Mouse (Mus musculus) embryonic stem cell, embryonic (primary cell): ENCODE results near the gene Nfxl1.
"Not testable (repeated sequence)": the region's sequence is repeated elsewhere in the genome, so short reads cannot be mapped to it uniquely, and the experiment has no call there.

Source experiments
- CTCF ChIA-PET, 4 experiments: fragments of 300-600 bp in 2 of 4; fragments of 350-600 bp in 2 of 4; sonication (Branson Sonifier 250); formaldehyde crosslinking; loops; one replicate each; lab custom pipeline; 2022; ENCODE audit warnings: inconsistent platforms in 2 of 4; lab: Charles Lee
- POLR2A ChIA-PET, 4 experiments: fragments of 300-600 bp in 2 of 4; fragments of 350-600 bp in 2 of 4; sonication (Branson Sonifier 250); formaldehyde crosslinking; loops; one replicate each; lab custom pipeline; 2022; ENCODE audit warnings: antibody characterized with exemption in 4 of 4, inconsistent platforms in 1 of 4; lab: Charles Lee

Nfxl1 gene

GRCm38 (mm10) chr5:72559544-72560049, at the start of gene Nfxl1:
Gene Nfxl1 (minus strand): TSS chr5:72559684.
- CTCF ChIA-PET: interaction anchor here (0.5 to 1.0 kb wide), 11 partner anchors 28 to 1637 kb away, joined by 3 to 9 read pairs (median 3); partner anchors contain the start of gene Tec (in 1 of the 4)
- POLR2A ChIA-PET: interaction anchor here (0.5 to 3.4 kb wide), 49 partner anchors 8 to 1960 kb away, joined by 3 to 15 read pairs (median 3); partner anchors contain the start of genes Commd8 (in 1 of the 4), Corin (in 1 of the 4), Ociad1 (in 1 of the 4) and Slain2 (in 1 of the 4)

GRCm38 (mm10) chr5:72603138-72603537, 43.7 kb upstream of the Nfxl1 start:
- ChIA-PET CTCF (no interaction called here), POLR2A (no interaction called here)

- POLR2A ChIA-PET: interaction anchor here in 2 of 4 experiments (1.2 kb wide), 2 partner anchors 41 to 42 kb away, joined by 3 read pairs; partner anchors contain the start of gene Nfxl1 (in 2 of the 2)
- CTCF ChIA-PET: interaction anchor here (0.6 to 1.8 kb wide), 17 partner anchors 10 to 448 kb away, joined by 3 to 14 read pairs (median 3); partner anchors contain the start of gene Gm5868 (in 1 of the 4)
Observed at GRCm38 (mm10) chr5:72601006-72601405, 41.5 kb upstream of the Nfxl1 start.

GRCm38 (mm10) chr5:72587192-72587681, 27.8 kb upstream of the Nfxl1 start, which contains the start of gene Gm5868:
Gene Gm5868 (minus strand): TSS chr5:72587551.
- ChIA-PET POLR2A (interaction anchor here in 1 of 4 experiments (0.6 kb wide), 1 partner anchor 99 kb away, joined by 3 read pairs; no protein-coding TSS in a partner anchor), CTCF (interaction anchor here in 1 of 4 experiments (1.8 kb wide), 1 partner anchor 14 kb away, joined by 4 read pairs; no protein-coding TSS in a partner anchor)

- ChIA-PET CTCF (interaction anchor here in 1 of 4 experiments (1.8 kb wide), 1 partner anchor 14 kb away, joined by 4 read pairs; no protein-coding TSS in a partner anchor), POLR2A (interaction anchor here in 1 of 4 experiments (0.6 kb wide), 1 partner anchor 309 kb away, joined by 5 read pairs; no protein-coding TSS in a partner anchor)
Observed at GRCm38 (mm10) chr5:72586667-72587191, 27.2 kb upstream of the Nfxl1 start.

GRCm38 (mm10) chr5:72586122-72586521, 26.6 kb upstream of the Nfxl1 start:
- CTCF ChIA-PET: interaction anchor here in 2 of 4 experiments (0.6 to 1.8 kb wide), 2 partner anchors 15 to 434 kb away, joined by 4 to 11 read pairs; no protein-coding TSS in a partner anchor
- POLR2A ChIA-PET: interaction anchor here in 1 of 4 experiments (0.6 kb wide), 1 partner anchor 308 kb away, joined by 5 read pairs; no protein-coding TSS in a partner anchor

GRCm38 (mm10) chr5:72580970-72581332, 21.5 kb upstream of the Nfxl1 start, which contains the start of gene Zar1:
Gene Zar1 (minus strand): TSS chr5:72581254.
- POLR2A ChIA-PET: interaction anchor here in 1 of 4 experiments (1.1 to 1.3 kb wide), 2 partner anchors 21 to 433 kb away, joined by 3 to 5 read pairs; partner anchors contain the start of gene Nfxl1
- CTCF ChIA-PET: interaction anchor here in 1 of 4 experiments (1.0 kb wide), 1 partner anchor 432 kb away, joined by 3 read pairs; no protein-coding TSS in a partner anchor

GRCm38 (mm10) chr5:72580088-72580969, 20.8 kb upstream of the Nfxl1 start:
- ChIA-PET CTCF (interaction anchor here in 1 of 4 experiments (1.0 kb wide), 1 partner anchor 433 kb away, joined by 3 read pairs; no protein-coding TSS in a partner anchor), POLR2A (interaction anchor here in 1 of 4 experiments (1.1 kb wide), 1 partner anchor 434 kb away, joined by 3 read pairs; no protein-coding TSS in a partner anchor)

GRCm38 (mm10) chr5:72579599-72579998, 20.1 kb upstream of the Nfxl1 start:
- POLR2A ChIA-PET: interaction anchor here in 2 of 4 experiments (0.7 to 0.9 kb wide), 4 partner anchors 302 to 435 kb away, joined by 3 to 5 read pairs (median 3); no protein-coding TSS in a partner anchor
- CTCF ChIA-PET: interaction anchor here in 2 of 4 experiments (0.6 to 1.2 kb wide), 2 partner anchors 55 to 131 kb away, joined by 3 read pairs; no protein-coding TSS in a partner anchor

GRCm38 (mm10) chr5:72565621-72566020, 6.1 kb upstream of the Nfxl1 start:
- CTCF ChIA-PET: no interaction called here

GRCm38 (mm10) chr5:72563183-72563582, 3.7 kb upstream of the Nfxl1 start:
- POLR2A ChIA-PET, CTCF ChIA-PET: not testable (repeated sequence)

More at GRCm38 (mm10) chr5:72565621-72566020, 6.1 kb upstream of the Nfxl1 start:
- POLR2A ChIA-PET: no interaction called here

GRCm38 (mm10) chr5:72560976-72561628, 1.6 kb upstream of the Nfxl1 start:
- POLR2A ChIA-PET: interaction anchor here in 2 of 4 experiments (0.5 to 1.4 kb wide), 2 partner anchors 17 to 380 kb away, joined by 3 to 4 read pairs; no protein-coding TSS in a partner anchor
- CTCF ChIA-PET: interaction anchor here in 1 of 4 experiments (0.7 kb wide), 1 partner anchor 117 kb away, joined by 3 read pairs; no protein-coding TSS in a partner anchor

GRCm38 (mm10) chr5:72558716-72559526, 563 bp downstream of the Nfxl1 start:
- ChIA-PET POLR2A (interaction anchor here (0.5 to 3.4 kb wide), 47 partner anchors 8 to 1961 kb away, joined by 3 to 15 read pairs (median 3); partner anchors contain the start of genes Commd8 (in 1 of the 4), Corin (in 1 of the 4), Ociad1 (in 1 of the 4) and Slain2 (in 1 of the 4)), CTCF (interaction anchor here (0.5 to 1.0 kb wide), 12 partner anchors 29 to 1638 kb away, joined by 3 to 9 read pairs (median 3); partner anchors contain the start of gene Tec (in 1 of the 4))

- CTCF ChIA-PET: interaction anchor here in 1 of 4 experiments (0.7 kb wide), 1 partner anchor 1831 kb away, joined by 3 read pairs; no protein-coding TSS in a partner anchor
- POLR2A ChIA-PET: no interaction called here
Observed at GRCm38 (mm10) chr5:72556245-72556644, 3.2 kb downstream of the Nfxl1 start.

GRCm38 (mm10) chr5:72551209-72551608, 8.3 kb downstream of the Nfxl1 start:
- CTCF ChIA-PET: no interaction called here

GRCm38 (mm10) chr5:72528896-72529295, 30.6 kb downstream of the Nfxl1 start:
- POLR2A ChIA-PET: no interaction called here
- CTCF ChIA-PET: no interaction called here

More at GRCm38 (mm10) chr5:72551209-72551608, 8.3 kb downstream of the Nfxl1 start:
- POLR2A ChIA-PET: interaction anchor here (0.6 to 1.0 kb wide), 4 partner anchors 8 to 9 kb away, joined by 3 to 8 read pairs (median 3); partner anchors contain the start of gene Nfxl1 (in 3 of the 4)
